Mouse (Mus musculus) bone marrow, adult 2 months (tissue): ENCODE data around the gene Spef1. TPM values are rescaled to one million over a fixed set of nuclear protein-coding genes. Genes with fewer than 3 reads are reported as not detected.
A peak's percentile ranks its signal among the peaks of the same experiment; 100 is the strongest.

ENCODE experiments used
- H3K27ac ChIP-seq: fragments of 200-500 bp; 2 replicates; pipeline ENCODE4 v1.5.1; 2012; ENCODE audit warnings: low read depth, mild to moderate bottlenecking, control low read depth, inconsistent platforms, low read length; ENCODE audit not compliant: control insufficient read depth, poor library complexity, insufficient read depth
- H3K4me1 ChIP-seq: fragments of 200-500 bp; 2 replicates; pipeline ENCODE4 v1.6.1; 2011; ENCODE audit warnings: low read length; ENCODE audit not compliant: control insufficient read depth, insufficient read depth
- H3K4me3 ChIP-seq: fragments of 200-500 bp; replicated peaks from 2 replicates; pipeline ENCODE3; 2011; ENCODE audit warnings: mild to moderate bottlenecking, low read depth, low read length, control low read depth; ENCODE audit not compliant: control insufficient read depth
- CTCF ChIP-seq: fragments of 200-500 bp; IDR thresholded peaks from 2 replicates; pipeline ENCODE4 v1.5.1; 2011; ENCODE audit warnings: low read length, control low read depth; ENCODE audit not compliant: control insufficient read depth, insufficient read depth
- POLR2A ChIP-seq: fragments of 200-500 bp; IDR thresholded peaks from 2 replicates; pipeline ENCODE4 v1.6.1; 2011; ENCODE audit warnings: low read depth, mild to moderate bottlenecking, control low read depth, low read length, borderline replicate concordance; ENCODE audit not compliant: control insufficient read depth
- WGBS: fragments of 180-500 bp; shearing (Covaris S2); methylation state at CpG from one replicate; pipeline ENCODE4 v1.1.7; 2018; 5-methylcytosine and 5-hydroxymethylcytosine counted together
- polyA plus RNA-seq: library from polyadenylated mRNA; stranded (reverse); fragments of >200 nt; gene quantifications from 2 replicates; pipeline ENCODE4 v1.2.4, GENCODE M21; 2011; ENCODE audit warnings: low replicate concordance; ENCODE audit not compliant: missing spikeins, insufficient read depth, insufficient read length

Spef1 gene
- polyA plus RNA-seq, 1 experiment, result 12.5 TPM

DNA sequence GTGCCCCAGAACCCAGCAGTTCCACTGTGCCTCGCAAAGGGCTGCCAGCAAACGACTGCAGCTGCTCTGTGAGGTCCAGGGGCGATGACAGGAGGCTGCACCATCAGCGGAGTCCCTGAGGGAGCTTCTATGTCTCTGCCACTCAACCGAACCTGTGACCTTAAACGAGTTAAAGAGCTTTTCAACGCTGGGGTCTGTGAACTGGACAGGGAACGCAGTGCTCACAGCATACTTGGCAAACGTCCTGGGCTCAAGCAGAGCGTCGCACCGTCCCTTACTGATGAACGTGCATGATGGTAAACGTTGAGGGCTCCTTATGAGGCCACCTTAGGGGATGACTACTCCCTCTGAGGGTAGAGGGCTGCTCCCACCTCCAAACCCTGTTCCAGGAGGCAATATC lies 739 bp downstream of the Spef1 start:
- H3K27ac ChIP-seq, result peak overlapping the region; percentile 75
- H3K4me1 ChIP-seq, result peaks cover 7% of the 10 kb centered on the region
- 4% methylated on average over 14 of the region's 14 CpGs for WGBS
- peak overlapping the region; percentile 69 for H3K4me3 ChIP-seq
- TF ChIP-seq CTCF (no peak), POLR2A (no peak)

GRCm38 (mm10) chr2:131179990-131180587 lies 7.0 kb downstream of the Spef1 start, which contains the start of gene Cenpb:
Gene Cenpb (minus strand): TSS chr2:131180067.
- peak within 1 kb of the TSS; percentile 81 for H3K4me3 ChIP-seq
- H3K4me1 ChIP-seq, result peaks cover 4% of the 10 kb centered on the region
- TF ChIP-seq CTCF, result peak; percentile 60; the same call in 1 of the 2 replicates
- no peak for TF ChIP-seq POLR2A
- H3K27ac ChIP-seq, result peak within 1 kb of the TSS; percentile 68
- WGBS, result 4% methylated on average over 56 of the region's 57 CpGs

- Histone ChIP-seq H3K4me3 (peak overlapping the region; percentile 73), H3K4me1 (peaks cover 4% of the 10 kb centered on the region), H3K27ac (peak overlapping the region; percentile 68)
- TF ChIP-seq CTCF, result no peak
- 0 out of 2 replicates have a peak, but pooled peaks have one; percentile 38 for TF ChIP-seq POLR2A
- under 1% methylated on average over 67 of the region's 67 CpGs for WGBS
Observed at GRCm38 (mm10) chr2:131179246-131179886, 7.7 kb downstream of the Spef1 start.

DNA sequence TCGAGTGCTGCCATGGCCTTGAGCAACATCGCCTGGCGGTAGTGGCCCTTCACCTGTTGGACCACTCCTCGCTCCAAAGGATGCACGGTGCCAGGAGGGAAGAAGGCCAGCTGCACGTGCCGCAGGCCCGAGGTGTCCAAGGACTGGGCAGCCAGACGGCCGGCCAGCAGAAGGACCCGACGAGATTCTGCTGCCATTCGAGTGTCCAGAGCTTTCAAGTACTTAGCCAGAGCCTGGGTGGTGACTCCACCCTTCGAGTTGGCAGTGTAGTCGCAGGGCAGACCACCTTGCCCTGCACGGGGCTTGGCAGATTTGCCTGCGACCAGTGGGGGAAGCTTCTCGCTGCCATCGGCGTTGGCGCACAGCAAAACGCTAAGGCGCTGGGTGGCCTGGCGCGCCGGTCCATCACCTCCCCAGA lies 8.2 kb downstream of the Spef1 start:
- H3K27ac ChIP-seq, result peak overlapping the region; percentile 68
- no peak for TF ChIP-seq CTCF
- no peak; the same call in 1 of the 2 replicates for TF ChIP-seq POLR2A
- 44% methylated on average over 26 of the region's 26 CpGs for WGBS
- H3K4me3 ChIP-seq, result peak overlapping the region; percentile 73
- H3K4me1 ChIP-seq, result peaks cover 4% of the 10 kb centered on the region

GRCm38 (mm10) chr2:131177932-131178331 lies 9.2 kb downstream of the Spef1 start:
- WGBS, result 85% methylated on average over 9 of the region's 9 CpGs
- Histone ChIP-seq H3K27ac (no peak overlapping the region), H3K4me1 (peaks cover 4% of the 10 kb centered on the region), H3K4me3 (no peak overlapping the region)
- no peak for TF ChIP-seq POLR2A
- no peak for TF ChIP-seq CTCF

DNA sequence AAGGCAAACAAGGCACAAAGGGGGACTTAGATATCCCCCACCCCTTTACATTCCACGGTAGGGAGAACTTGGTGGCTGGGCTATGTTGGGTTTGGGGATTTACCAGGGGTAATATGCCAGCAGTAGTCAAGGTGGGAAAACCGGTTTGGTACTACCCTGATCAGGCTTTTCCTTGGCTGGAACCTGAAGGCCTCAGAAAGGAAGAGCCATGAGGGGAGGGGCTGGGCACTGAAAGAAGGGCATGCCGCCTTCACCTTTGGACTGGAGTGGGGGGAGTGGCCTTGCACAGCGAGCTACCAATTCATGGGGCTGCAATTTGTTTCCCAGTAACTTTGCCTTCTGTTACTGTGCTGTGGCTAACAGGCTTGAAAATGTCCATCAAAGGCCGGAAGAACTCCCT lies 10.6 kb downstream of the Spef1 start:
- WGBS, result 79% methylated on average over 5 of the region's 5 CpGs
- no peak overlapping the region for H3K27ac ChIP-seq
- peaks cover 4% of the 10 kb centered on the region for H3K4me1 ChIP-seq
- no peak for TF ChIP-seq CTCF
- no peak for TF ChIP-seq POLR2A
- no peak overlapping the region for H3K4me3 ChIP-seq

GRCm38 (mm10) chr2:131175945-131176309 lies 11.2 kb downstream of the Spef1 start:
- H3K27ac ChIP-seq, result no peak overlapping the region
- TF ChIP-seq POLR2A (no peak), CTCF (no peak)
- no peak overlapping the region for H3K4me3 ChIP-seq
- 85% methylated on average over 1 of the region's 1 CpGs for WGBS
- peaks cover 4% of the 10 kb centered on the region for H3K4me1 ChIP-seq

DNA sequence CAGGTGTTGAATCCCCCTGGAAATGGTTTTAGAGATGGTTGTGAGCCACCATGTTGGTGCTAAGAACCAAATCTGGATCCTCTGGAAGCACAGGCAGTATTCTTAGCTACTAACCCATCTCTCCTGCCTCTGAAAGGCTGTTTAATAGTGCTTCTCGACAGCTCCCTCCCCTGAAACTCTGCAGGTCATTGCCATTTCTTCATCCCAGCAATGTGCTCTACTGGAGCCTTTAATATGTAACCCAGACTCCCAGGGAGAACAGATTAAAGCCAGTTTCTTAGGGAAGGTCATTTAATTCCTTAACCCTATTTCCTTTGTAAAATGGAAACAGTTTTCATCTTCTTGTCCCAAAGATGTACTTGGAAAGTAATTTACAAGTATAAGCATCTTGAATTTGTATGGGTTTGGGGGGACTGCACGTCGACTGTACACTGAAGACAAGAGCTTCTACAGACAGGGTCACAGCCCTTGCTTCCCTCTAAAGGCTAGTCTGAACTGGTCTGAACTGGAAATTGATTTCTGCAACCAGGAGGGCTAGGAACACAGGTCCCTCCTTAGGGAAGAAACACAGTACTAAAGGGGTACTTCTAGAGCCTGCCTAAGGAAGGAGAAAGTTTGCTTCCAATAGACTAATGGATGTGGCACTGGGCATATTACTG lies 11.7 kb downstream of the Spef1 start:
- TF ChIP-seq CTCF, result no peak
- Histone ChIP-seq H3K4me3 (no peak overlapping the region), H3K4me1 (peaks cover 4% of the 10 kb centered on the region), H3K27ac (no peak overlapping the region)
- 80% methylated on average over 3 of the region's 3 CpGs for WGBS
